Mouse (Mus musculus): ENCODE measurements at regions not wholly inside any gene's neighbourhood (a gene's known extent, or its start where the extent isn't known, plus 50 kb on each side); places are given as distances from the start of the nearest gene placed in this dataset.
A peak's percentile ranks its signal among the peaks of the same experiment; 100 is the strongest.

DNA sequence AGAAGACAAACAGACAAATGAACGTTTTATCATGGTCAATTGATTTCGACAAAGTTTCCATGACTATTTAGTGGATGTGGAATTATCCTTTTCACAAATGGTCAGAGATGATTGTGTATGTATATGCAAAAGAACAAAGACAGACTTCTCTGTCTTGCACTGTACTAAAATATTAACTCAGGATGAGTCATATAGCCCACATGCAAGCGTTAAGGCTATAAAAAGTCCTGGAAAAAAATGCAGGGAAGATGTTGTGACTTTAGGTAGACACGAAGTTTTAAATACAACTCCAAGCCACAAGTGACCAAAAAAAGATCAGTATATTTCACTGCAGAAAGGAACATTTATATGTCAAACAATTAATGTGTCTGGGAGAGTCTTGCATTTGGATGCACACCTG lies 353.6 kb downstream of the Adam3 start:
- H3K4me3 ChIP-seq (ENCODE audit: insufficient read depth, low read depth, low read length), result no peak overlapping the region
- WGBS, result 80% methylated on average over 4 of the region's 4 CpGs
- no peak for TF ChIP-seq POLR2A (IDR thresholded peaks at IDR 0.05; ENCODE audit: low read depth, low read length)
- no peak for TF ChIP-seq CTCF (conservative IDR thresholded peaks at IDR 0.05; ENCODE audit: insufficient read depth, insufficient read length, low read depth, low read length)
- no peak for DNase-seq
- no peaks in the 10 kb centered on the region for H3K27me3 ChIP-seq (replicated peaks; ENCODE audit: control insufficient read depth, insufficient read depth, low read length)
- no peak overlapping the region for H3K27ac ChIP-seq (ENCODE audit: insufficient read depth, low read depth, low read length)
- no peaks in the 10 kb centered on the region for H3K36me3 ChIP-seq (ENCODE audit: control insufficient read depth, insufficient read depth, low read length)
- H3K4me1 ChIP-seq (ENCODE audit: control insufficient read depth, insufficient read depth, low read length), result no peaks in the 10 kb centered on the region

DNA sequence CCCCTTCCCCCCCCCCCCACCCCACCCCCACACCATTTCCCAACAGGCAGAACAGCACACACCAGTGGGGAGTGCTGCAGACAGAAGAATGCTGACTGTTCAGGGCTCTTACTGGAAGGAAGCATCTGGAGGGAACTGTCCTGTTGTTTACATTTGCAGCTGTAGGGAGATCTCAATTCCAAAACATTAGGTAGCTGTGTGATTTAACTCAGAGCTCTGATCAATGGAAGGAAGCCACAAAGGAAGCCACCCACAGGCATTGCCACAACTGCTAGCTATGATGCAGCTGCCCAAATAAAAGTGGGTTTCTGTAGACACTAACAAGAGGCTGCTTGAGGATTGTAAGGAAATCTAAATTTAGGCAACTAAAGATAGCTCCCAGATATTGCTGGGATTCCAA lies 359.7 kb downstream of the Adam3 start:
- no peaks in the 10 kb centered on the region for H3K4me1 ChIP-seq (ENCODE audit: control insufficient read depth, insufficient read depth, low read length)
- no peak overlapping the region for H3K4me3 ChIP-seq (ENCODE audit: insufficient read depth, low read depth, low read length)
- H3K27ac ChIP-seq (ENCODE audit: insufficient read depth, low read depth, low read length), result no peak overlapping the region
- TF ChIP-seq POLR2A (IDR thresholded peaks at IDR 0.05; ENCODE audit: low read depth, low read length), result no peak
- TF ChIP-seq CTCF (conservative IDR thresholded peaks at IDR 0.05; ENCODE audit: insufficient read depth, insufficient read length, low read depth, low read length), result no peak
- no peaks in the 10 kb centered on the region for H3K27me3 ChIP-seq (replicated peaks; ENCODE audit: control insufficient read depth, insufficient read depth, low read length)
- DNase-seq, result no peak
- H3K36me3 ChIP-seq (ENCODE audit: control insufficient read depth, insufficient read depth, low read length), result no peaks in the 10 kb centered on the region

DNA sequence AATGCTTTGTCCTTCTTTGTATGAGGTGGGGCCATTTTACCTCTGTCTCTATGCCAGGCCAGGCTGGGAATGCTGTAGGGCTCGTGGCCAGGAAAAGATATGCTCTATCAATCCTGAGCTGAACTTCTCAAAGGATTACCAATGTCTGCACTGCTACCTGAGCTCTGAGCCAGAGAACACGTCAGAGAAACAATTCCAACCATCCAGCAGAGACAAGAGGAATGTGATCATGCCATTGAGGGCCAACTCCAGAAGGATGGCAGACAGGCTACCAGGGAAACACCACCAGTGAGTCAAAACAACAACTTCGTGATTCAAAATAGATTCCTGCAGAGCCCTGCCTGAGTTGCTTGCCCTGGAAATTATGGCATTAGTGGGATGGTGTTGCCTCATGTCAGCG lies 361.0 kb downstream of the Adam3 start:
- Histone ChIP-seq H3K4me1 (ENCODE audit: control insufficient read depth, insufficient read depth, low read length) (no peaks in the 10 kb centered on the region), H3K4me3 (ENCODE audit: insufficient read depth, low read depth, low read length) (no peak overlapping the region), H3K27me3 (replicated peaks; ENCODE audit: control insufficient read depth, insufficient read depth, low read length) (no peaks in the 10 kb centered on the region), H3K27ac (ENCODE audit: insufficient read depth, low read depth, low read length) (no peak overlapping the region), H3K36me3 (ENCODE audit: control insufficient read depth, insufficient read depth, low read length) (no peaks in the 10 kb centered on the region)
- no peak for TF ChIP-seq POLR2A (IDR thresholded peaks at IDR 0.05; ENCODE audit: low read depth, low read length)
- TF ChIP-seq CTCF (conservative IDR thresholded peaks at IDR 0.05; ENCODE audit: insufficient read depth, insufficient read length, low read depth, low read length), result no peak
- DNase-seq, result peak; percentile 4
- WGBS, result 61% methylated on average over 4 of the region's 4 CpGs

DNA sequence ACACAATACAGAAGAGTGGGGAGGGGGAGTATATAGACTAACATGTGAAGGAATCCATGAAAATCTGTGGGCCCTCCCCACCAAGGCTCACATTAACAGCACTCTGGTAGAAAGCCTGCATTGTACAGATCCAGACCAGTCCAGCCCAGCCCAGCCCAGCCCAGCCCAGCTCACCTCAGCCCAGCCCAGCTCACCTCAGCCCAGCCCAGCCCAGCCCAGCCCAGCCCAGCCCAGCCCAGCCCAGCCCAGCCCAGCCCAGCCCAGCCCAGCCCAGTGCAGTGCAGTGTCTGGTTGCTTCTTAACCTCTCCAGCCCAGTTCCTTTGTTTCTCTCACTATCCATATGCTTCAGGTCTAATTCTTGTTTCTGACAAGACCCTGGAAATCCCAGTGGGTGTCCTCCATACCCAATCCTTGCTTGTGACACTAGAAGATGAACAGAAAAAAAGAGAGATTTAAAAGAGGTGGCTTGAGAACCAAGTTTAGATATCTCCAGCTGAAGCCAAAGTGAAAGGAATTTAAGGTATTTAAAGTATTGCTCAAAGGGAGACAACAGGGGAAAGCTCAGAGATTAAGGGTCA lies 366.5 kb downstream of the Adam3 start:
- TF ChIP-seq POLR2A (IDR thresholded peaks at IDR 0.05; ENCODE audit: low read depth, low read length) (no peak), CTCF (conservative IDR thresholded peaks at IDR 0.05; ENCODE audit: insufficient read depth, insufficient read length, low read depth, low read length) (no peak)
- H3K4me1 ChIP-seq (ENCODE audit: control insufficient read depth, insufficient read depth, low read length), result no peaks in the 10 kb centered on the region
- DNase-seq, result no peak
- no peaks in the 10 kb centered on the region for H3K36me3 ChIP-seq (ENCODE audit: control insufficient read depth, insufficient read depth, low read length)
- H3K4me3 ChIP-seq (ENCODE audit: insufficient read depth, low read depth, low read length), result no peak overlapping the region
- H3K27me3 ChIP-seq (replicated peaks; ENCODE audit: control insufficient read depth, insufficient read depth, low read length), result no peaks in the 10 kb centered on the region; the same call in 1 of the 2 replicates
- H3K27ac ChIP-seq (ENCODE audit: insufficient read depth, low read depth, low read length), result no peak overlapping the region

DNA sequence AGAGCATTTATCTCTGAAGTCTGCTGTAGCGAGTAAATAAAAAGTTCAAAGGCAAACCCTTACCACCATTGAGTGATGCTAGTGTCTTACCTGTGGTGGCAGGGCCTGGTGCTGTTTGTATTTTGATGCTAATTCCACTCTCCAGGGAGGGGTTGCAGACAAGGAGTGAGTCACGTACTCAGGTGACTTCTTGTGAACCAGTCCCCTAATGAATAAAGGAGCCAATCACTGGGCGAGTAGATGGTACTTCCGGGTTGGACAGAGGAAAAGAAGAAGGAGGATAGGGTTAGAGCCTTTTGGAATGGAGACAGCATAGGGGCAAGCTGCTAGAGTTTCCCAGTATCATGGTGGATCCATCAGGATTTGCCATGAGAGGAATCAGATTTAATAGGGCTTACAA lies 370.5 kb downstream of the Adam3 start:
- Histone ChIP-seq H3K4me1 (ENCODE audit: control insufficient read depth, insufficient read depth, low read length) (peaks cover 4% of the 10 kb centered on the region), H3K36me3 (ENCODE audit: control insufficient read depth, insufficient read depth, low read length) (no peaks in the 10 kb centered on the region), H3K27me3 (replicated peaks; ENCODE audit: control insufficient read depth, insufficient read depth, low read length) (no peaks in the 10 kb centered on the region; the same call in 1 of the 2 replicates), H3K27ac (ENCODE audit: insufficient read depth, low read depth, low read length) (no peak overlapping the region), H3K4me3 (ENCODE audit: insufficient read depth, low read depth, low read length) (no peak overlapping the region)
- TF ChIP-seq POLR2A (IDR thresholded peaks at IDR 0.05; ENCODE audit: low read depth, low read length) (no peak), CTCF (conservative IDR thresholded peaks at IDR 0.05; ENCODE audit: insufficient read depth, insufficient read length, low read depth, low read length) (no peak)
- DNase-seq, result no peak
- WGBS, result 96% methylated on average over 4 of the region's 4 CpGs

DNA sequence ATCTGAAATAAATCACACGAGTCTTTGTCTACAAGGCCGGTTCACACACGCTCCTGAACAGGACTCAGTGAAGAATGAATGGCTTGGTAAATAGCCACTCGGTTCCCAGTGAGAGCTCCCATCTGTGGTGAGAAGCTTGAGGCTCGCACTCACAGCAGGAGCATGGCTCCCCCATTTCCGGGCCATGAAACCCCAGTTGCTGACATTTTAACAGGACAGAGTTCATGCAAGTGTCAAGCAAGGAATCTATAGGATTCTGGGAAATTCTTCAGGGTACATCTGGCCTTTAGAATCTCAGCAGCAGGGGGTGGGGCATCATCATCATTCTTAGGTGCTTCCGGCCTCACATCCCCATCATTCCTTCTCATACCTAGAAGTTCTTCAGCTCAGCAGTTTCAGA lies 371.8 kb downstream of the Adam3 start:
- WGBS, result 66% methylated on average over 7 of the region's 7 CpGs
- H3K4me1 ChIP-seq (ENCODE audit: control insufficient read depth, insufficient read depth, low read length), result peaks cover 4% of the 10 kb centered on the region
- no peak overlapping the region for H3K4me3 ChIP-seq (ENCODE audit: insufficient read depth, low read depth, low read length)
- TF ChIP-seq CTCF (conservative IDR thresholded peaks at IDR 0.05; ENCODE audit: insufficient read depth, insufficient read length, low read depth, low read length) (no peak), POLR2A (IDR thresholded peaks at IDR 0.05; ENCODE audit: low read depth, low read length) (no peak)
- no peaks in the 10 kb centered on the region; the same call in 1 of the 2 replicates for H3K27me3 ChIP-seq (replicated peaks; ENCODE audit: control insufficient read depth, insufficient read depth, low read length)
- H3K36me3 ChIP-seq (ENCODE audit: control insufficient read depth, insufficient read depth, low read length), result no peaks in the 10 kb centered on the region
- no peak overlapping the region for H3K27ac ChIP-seq (ENCODE audit: insufficient read depth, low read depth, low read length)
- no peak for DNase-seq

DNA sequence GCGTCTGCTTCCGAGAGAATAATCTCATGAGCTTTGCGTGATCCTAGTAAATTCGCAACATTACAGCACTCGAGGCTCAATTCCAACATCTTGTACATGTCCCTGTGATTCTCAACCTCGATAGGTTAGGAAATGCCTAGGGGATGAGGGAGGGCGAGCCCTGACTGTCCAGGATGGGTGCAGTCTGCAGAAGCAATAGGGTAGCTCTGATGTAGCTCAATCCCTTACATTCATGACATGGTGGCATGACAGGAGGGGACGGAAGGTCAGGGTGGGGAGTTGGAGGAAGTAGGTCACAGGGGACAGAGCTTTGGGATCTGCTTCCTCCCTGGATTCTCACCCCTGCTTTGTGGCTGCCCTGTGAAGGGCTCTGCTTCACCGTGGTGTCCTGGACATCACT lies 373.3 kb downstream of the Adam3 start:
- Histone ChIP-seq H3K27me3 (replicated peaks; ENCODE audit: control insufficient read depth, insufficient read depth, low read length) (no peaks in the 10 kb centered on the region), H3K27ac (ENCODE audit: insufficient read depth, low read depth, low read length) (no peak overlapping the region), H3K4me3 (ENCODE audit: insufficient read depth, low read depth, low read length) (no peak overlapping the region), H3K4me1 (ENCODE audit: control insufficient read depth, insufficient read depth, low read length) (peaks cover 4% of the 10 kb centered on the region), H3K36me3 (ENCODE audit: control insufficient read depth, insufficient read depth, low read length) (no peaks in the 10 kb centered on the region)
- WGBS, result 45% methylated on average over 9 of the region's 9 CpGs
- peak; percentile 3 for DNase-seq
- TF ChIP-seq CTCF (conservative IDR thresholded peaks at IDR 0.05; ENCODE audit: insufficient read depth, insufficient read length, low read depth, low read length) (no peak), POLR2A (IDR thresholded peaks at IDR 0.05; ENCODE audit: low read depth, low read length) (no peak)
